Mouse (Mus musculus): ENCODE measurements around the gene Zscan22. TPM values are rescaled to one million over a fixed set of nuclear protein-coding genes. Genes with fewer than 3 reads are reported as not detected.
A peak's percentile ranks its signal among the peaks of the same experiment; 100 is the strongest.
"Not testable (repeated sequence)": the region's sequence is repeated elsewhere in the genome, so short reads cannot be mapped to it uniquely, and the experiment has no call there.

Gene Zscan22
- polyA plus RNA-seq, 1 experiment from 2014 or later = 4.6 TPM

- no peaks in the 10 kb centered on the region; the same call in 1 of the 2 replicates for H3K4me1 ChIP-seq (replicated peaks)
- H3K27ac ChIP-seq = no peak overlapping the region
- H3K36me3 ChIP-seq = 0 out of 2 replicates have a peak, but pooled peaks cover under 1% of the 10 kb centered on the region
- ATAC-seq (ENCODE audit: low read depth) (no peak), DNase-seq (no peak)
- no peak overlapping the region for H3K4me3 ChIP-seq (replicated peaks)
- peaks cover 6% of the 10 kb centered on the region for H3K27me3 ChIP-seq
- H3K4me2 ChIP-seq = no peak overlapping the region
- H3K9me3 ChIP-seq (replicated peaks) = no peaks in the 10 kb centered on the region
- 77% methylated on average over 4 of the region's 4 CpGs for WGBS (ENCODE audit: insufficient replicate concordance)
- no peak overlapping the region for H3K9ac ChIP-seq
Observed at GRCm38 (mm10) chr7:12933615-12934140, 36.1 kb downstream of the Zscan22 start.

GRCm38 (mm10) chr7:12934808-12935207 lies 37.2 kb downstream of the Zscan22 start:
- no peak overlapping the region for H3K4me3 ChIP-seq (replicated peaks)
- no peak overlapping the region for H3K27ac ChIP-seq
- ATAC-seq (ENCODE audit: low read depth) = peak; percentile 59; the same call in 1 of the 2 replicates
- H3K27me3 ChIP-seq = no peaks in the 10 kb centered on the region
- no peak overlapping the region for H3K9ac ChIP-seq
- no peak for DNase-seq
- no peaks in the 10 kb centered on the region for H3K4me1 ChIP-seq (replicated peaks)
- no peaks in the 10 kb centered on the region for H3K9me3 ChIP-seq (replicated peaks)
- no peaks in the 10 kb centered on the region for H3K36me3 ChIP-seq
- WGBS (ENCODE audit: insufficient replicate concordance) = 35% methylated on average over 3 of the region's 3 CpGs
- H3K4me2 ChIP-seq = no peak overlapping the region

GRCm38 (mm10) chr7:12937254-12937803 lies 39.7 kb downstream of the Zscan22 start:
- WGBS (ENCODE audit: insufficient replicate concordance) = 59% methylated on average over 4 of the region's 4 CpGs
- not testable (repeated sequence) for H3K4me2 ChIP-seq; DNase-seq; H3K27ac ChIP-seq; H3K4me1 ChIP-seq (replicated peaks); H3K9ac ChIP-seq; H3K9me3 ChIP-seq (replicated peaks); H3K4me3 ChIP-seq (replicated peaks); H3K36me3 ChIP-seq; ATAC-seq (ENCODE audit: low read depth); H3K27me3 ChIP-seq

GRCm38 (mm10) chr7:12940599-12940998 lies 43.0 kb downstream of the Zscan22 start:
- H3K4me3 ChIP-seq (replicated peaks) = no peak overlapping the region
- H3K36me3 ChIP-seq = no peaks in the 10 kb centered on the region
- ATAC-seq (ENCODE audit: low read depth) = no peak
- DNase-seq = no peak
- H3K27ac ChIP-seq = no peak overlapping the region
- H3K9me3 ChIP-seq (replicated peaks) = no peaks in the 10 kb centered on the region
- H3K4me1 ChIP-seq (replicated peaks) = no peaks in the 10 kb centered on the region
- H3K27me3 ChIP-seq = no peaks in the 10 kb centered on the region
- WGBS (ENCODE audit: insufficient replicate concordance) = 72% methylated on average over 4 of the region's 4 CpGs
- H3K4me2 ChIP-seq = no peak overlapping the region
- no peak overlapping the region for H3K9ac ChIP-seq

GRCm38 (mm10) chr7:12943488-12943887 lies 45.9 kb downstream of the Zscan22 start:
- Histone ChIP-seq H3K4me3 (replicated peaks) (no peak overlapping the region), H3K9me3 (replicated peaks) (no peaks in the 10 kb centered on the region), H3K4me1 (replicated peaks) (peaks cover 2% of the 10 kb centered on the region), H3K27ac (no peak overlapping the region), H3K27me3 (no peaks in the 10 kb centered on the region), H3K9ac (no peak overlapping the region), H3K36me3 (no peaks in the 10 kb centered on the region), H3K4me2 (no peak overlapping the region)
- 0 out of 2 replicates have a peak, but pooled peaks have one; percentile 47 for ATAC-seq (ENCODE audit: low read depth)
- DNase-seq = no peak

- Histone ChIP-seq H3K36me3 (no peaks in the 10 kb centered on the region), H3K4me2 (peak overlapping the region; percentile 81), H3K27me3 (no peaks in the 10 kb centered on the region), H3K4me3 (replicated peaks) (peak overlapping the region; percentile 68), H3K4me1 (replicated peaks) (peaks cover 35% of the 10 kb centered on the region), H3K9ac (peak overlapping the region; percentile 79), H3K9me3 (replicated peaks) (no peaks in the 10 kb centered on the region), H3K27ac (peak overlapping the region; percentile 80)
- ATAC-seq (ENCODE audit: low read depth) (peak; percentile 97), DNase-seq (peak; percentile 92)
- 9% methylated on average over 35 of the region's 35 CpGs for WGBS (ENCODE audit: insufficient replicate concordance)
Observed at GRCm38 (mm10) chr7:12949032-12949871, 51.6 kb downstream of the Zscan22 start.

- peak overlapping the region; percentile 81 for H3K4me2 ChIP-seq
- H3K27me3 ChIP-seq = no peaks in the 10 kb centered on the region
- peak overlapping the region; percentile 80 for H3K27ac ChIP-seq
- peak overlapping the region; percentile 68 for H3K4me3 ChIP-seq (replicated peaks)
- H3K36me3 ChIP-seq = no peaks in the 10 kb centered on the region
- H3K4me1 ChIP-seq (replicated peaks) = peaks cover 38% of the 10 kb centered on the region
- 1% methylated on average over 16 of the region's 16 CpGs for WGBS (ENCODE audit: insufficient replicate concordance)
- DNase-seq = no peak
- H3K9me3 ChIP-seq (replicated peaks) = no peaks in the 10 kb centered on the region
- H3K9ac ChIP-seq = peak overlapping the region; percentile 79
- peak; percentile 50 for ATAC-seq (ENCODE audit: low read depth)
Observed at GRCm38 (mm10) chr7:12949872-12950229, 52.2 kb downstream of the Zscan22 start.

GRCm38 (mm10) chr7:12954896-12955295 lies 57.3 kb downstream of the Zscan22 start:
- WGBS (ENCODE audit: insufficient replicate concordance) = 22% methylated on average over 3 of the region's 3 CpGs
- ATAC-seq (ENCODE audit: low read depth) = peak; percentile 47
- peaks cover 37% of the 10 kb centered on the region for H3K4me1 ChIP-seq (replicated peaks)

GRCm38 (mm10) chr7:12957511-12957910 lies 59.9 kb downstream of the Zscan22 start:
- Histone ChIP-seq H3K27ac (no peak overlapping the region), H3K9me3 (replicated peaks) (no peaks in the 10 kb centered on the region), H3K27me3 (no peaks in the 10 kb centered on the region), H3K36me3 (no peaks in the 10 kb centered on the region), H3K4me2 (no peak overlapping the region), H3K4me1 (replicated peaks) (peaks cover 25% of the 10 kb centered on the region), H3K9ac (no peak overlapping the region), H3K4me3 (replicated peaks) (no peak overlapping the region)
- WGBS (ENCODE audit: insufficient replicate concordance) = 55% methylated on average over 5 of the region's 5 CpGs
- no peak for ATAC-seq (ENCODE audit: low read depth)
- no peak for DNase-seq

More at GRCm38 (mm10) chr7:12954896-12955295, 57.3 kb downstream of the Zscan22 start:
- H3K27ac ChIP-seq = no peak overlapping the region
- H3K4me2 ChIP-seq = no peak overlapping the region
- no peak overlapping the region for H3K4me3 ChIP-seq (replicated peaks)
- no peak for DNase-seq
- no peaks in the 10 kb centered on the region for H3K9me3 ChIP-seq (replicated peaks)
- H3K36me3 ChIP-seq = no peaks in the 10 kb centered on the region
- H3K9ac ChIP-seq = no peak overlapping the region
- H3K27me3 ChIP-seq = no peaks in the 10 kb centered on the region

Data from liver, embryonic 13.5 days (tissue).